Mouse (Mus musculus) gastrocnemius, postnatal 4 days (tissue): ENCODE data around the gene Tax1bp3. TPM values are rescaled to one million over a fixed set of nuclear protein-coding genes. Genes with fewer than 3 reads are reported as not detected.
A peak's percentile ranks its signal among the peaks of the same experiment; 100 is the strongest.

Experiments
- DNase-seq, 2 experiments: peaks; one replicate each; pipeline ENCODE4 v3.0.0; 2021 to 2022; ENCODE audit warnings: low spot score in 2 of 2, mixed read lengths in 2 of 2
- long read RNA-seq, 2 experiments: library from polyadenylated mRNA; stranded (forward); transcript quantifications; one replicate each; pipeline ENCODE4 v2.0.0; 2021
- total RNA-seq, 2 experiments: library from RNA; stranded (reverse); gene quantifications; 2 replicates each; pipeline ENCODE4 v1.2.3; 2021

Gene Tax1bp3
- total RNA-seq, result 10 to 100 TPM; 52.8 to 57.5 TPM
- long read RNA-seq, experiment 1, transcript Tax1bp3-201 (4 exons, 1,523 nt), result major isoform, 48 of 51 reads
- long read RNA-seq, experiment 1, partial matches to known transcripts, result 1 of 51 reads
- long read RNA-seq, experiment 1, other reads (novel, unspliced or antisense), result 2 of 51 reads
- long read RNA-seq, experiment 2, transcript Tax1bp3-201 (4 exons, 1,523 nt), result major isoform, 46 of 51 reads
- long read RNA-seq, experiment 2, partial matches to known transcripts, result 1 of 51 reads
- long read RNA-seq, experiment 2, other reads (novel, unspliced or antisense), result 4 of 51 reads

DNA sequence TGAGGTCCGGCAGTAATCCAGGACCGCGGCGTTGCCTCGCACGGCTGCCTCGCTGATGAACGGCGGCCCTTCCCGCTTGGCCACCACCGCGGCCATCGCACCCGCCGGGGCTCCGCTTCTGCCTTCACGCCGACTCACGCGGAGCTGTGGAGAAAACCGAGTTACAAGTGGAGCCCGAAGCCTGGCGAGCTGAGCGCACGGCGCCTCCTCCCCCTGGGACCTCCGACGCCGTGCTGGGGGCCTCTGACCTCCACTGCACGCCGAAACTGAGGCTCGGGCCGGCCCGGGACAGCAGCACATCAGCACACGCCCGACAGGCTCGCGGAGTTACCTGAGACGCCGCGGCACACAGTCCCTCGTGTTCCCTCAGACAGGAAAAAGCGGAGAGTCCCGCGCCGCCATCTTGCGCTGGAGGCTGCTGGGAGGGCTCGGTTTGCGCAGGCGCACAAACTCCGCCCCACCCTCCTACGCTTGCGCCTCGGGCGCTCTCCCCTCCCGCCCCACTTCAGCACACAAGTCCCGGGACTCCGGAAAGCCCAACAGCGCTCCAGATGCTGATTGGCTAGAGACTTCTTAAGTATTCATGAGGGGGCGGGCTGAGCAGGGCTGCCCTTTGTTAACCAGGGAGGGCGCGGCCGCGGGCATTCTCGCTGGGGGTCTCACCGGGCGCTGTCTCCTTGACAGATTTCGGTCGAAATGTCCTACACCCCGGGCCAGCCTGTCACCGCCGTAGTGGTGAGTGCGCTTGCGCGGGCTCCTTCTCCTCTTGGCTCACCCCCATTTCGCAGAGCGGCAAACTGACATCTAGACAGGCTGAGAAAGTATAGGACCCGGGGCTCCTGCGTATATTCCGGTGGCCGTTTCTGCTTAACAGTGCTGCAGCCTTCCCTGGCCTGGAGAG, at the start of gene Tax1bp3, which contains the start of gene Emc6:
Tax1bp3 (plus strand) TSS at position 476 of the 901 bp plus-strand sequence.
Emc6 (minus strand) TSS at position 430 of the 901 bp plus-strand sequence.
- DNase-seq, result peak; percentile 93 to 97

DNA sequence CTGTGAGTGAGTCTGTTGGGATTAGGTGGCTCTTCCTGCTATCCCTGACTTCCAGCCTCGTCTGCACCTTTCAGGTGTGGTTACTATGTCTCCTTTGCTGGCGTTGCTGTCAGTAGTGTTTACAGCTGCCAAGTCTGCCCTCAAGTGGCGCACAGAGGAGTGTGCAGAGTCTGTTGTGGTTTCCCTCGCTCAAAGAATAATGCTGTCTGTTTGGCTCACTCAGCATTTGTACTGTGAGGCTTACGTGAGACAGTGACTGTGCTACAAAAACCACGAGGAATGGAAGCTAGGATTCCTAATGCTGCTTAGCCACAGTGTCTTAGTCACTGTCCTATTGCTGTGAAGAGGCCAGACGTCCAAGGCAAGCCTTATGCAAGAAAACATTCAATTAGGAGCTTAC, 45.9 kb upstream of the Tax1bp3 start:
- DNase-seq, result no peak

- DNase-seq, result no peak
Observed at GRCm38 (mm10) chr11:73132999-73133398, 43.9 kb upstream of the Tax1bp3 start.

DNA sequence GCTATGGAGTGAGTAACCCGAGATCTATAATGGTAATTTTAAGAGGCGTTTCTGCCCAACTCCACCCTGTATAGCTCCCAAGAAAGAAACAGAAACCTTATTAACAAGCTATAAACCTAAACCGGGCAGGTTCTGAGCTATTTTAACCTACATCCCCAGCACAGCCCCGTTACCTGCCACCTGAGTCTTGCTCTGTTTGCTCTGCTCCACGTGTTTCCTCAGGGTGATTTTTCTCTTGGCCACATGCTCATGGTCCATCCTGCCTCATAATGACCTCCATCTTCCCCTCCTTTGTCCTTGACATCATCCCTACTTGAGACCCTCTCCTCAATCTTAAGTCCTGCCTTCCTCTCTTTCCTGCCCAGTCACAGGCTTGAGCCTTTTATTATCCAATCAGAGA, 42.7 kb upstream of the Tax1bp3 start:
- DNase-seq, result no peak

GRCm38 (mm10) chr11:73136587-73136986, 40.3 kb upstream of the Tax1bp3 start:
- no peak for DNase-seq

- no peak for DNase-seq
Observed at GRCm38 (mm10) chr11:73137116-73137515, 39.8 kb upstream of the Tax1bp3 start.

- peak; percentile 92 to 94 for DNase-seq
Observed at GRCm38 (mm10) chr11:73137591-73138501, 39.0 kb upstream of the Tax1bp3 start, which contains the start of gene Haspin. Haspin (minus strand) TSS chr11:73138294.

- no peak for DNase-seq
Observed at GRCm38 (mm10) chr11:73144261-73144681, 32.6 kb upstream of the Tax1bp3 start.

DNA sequence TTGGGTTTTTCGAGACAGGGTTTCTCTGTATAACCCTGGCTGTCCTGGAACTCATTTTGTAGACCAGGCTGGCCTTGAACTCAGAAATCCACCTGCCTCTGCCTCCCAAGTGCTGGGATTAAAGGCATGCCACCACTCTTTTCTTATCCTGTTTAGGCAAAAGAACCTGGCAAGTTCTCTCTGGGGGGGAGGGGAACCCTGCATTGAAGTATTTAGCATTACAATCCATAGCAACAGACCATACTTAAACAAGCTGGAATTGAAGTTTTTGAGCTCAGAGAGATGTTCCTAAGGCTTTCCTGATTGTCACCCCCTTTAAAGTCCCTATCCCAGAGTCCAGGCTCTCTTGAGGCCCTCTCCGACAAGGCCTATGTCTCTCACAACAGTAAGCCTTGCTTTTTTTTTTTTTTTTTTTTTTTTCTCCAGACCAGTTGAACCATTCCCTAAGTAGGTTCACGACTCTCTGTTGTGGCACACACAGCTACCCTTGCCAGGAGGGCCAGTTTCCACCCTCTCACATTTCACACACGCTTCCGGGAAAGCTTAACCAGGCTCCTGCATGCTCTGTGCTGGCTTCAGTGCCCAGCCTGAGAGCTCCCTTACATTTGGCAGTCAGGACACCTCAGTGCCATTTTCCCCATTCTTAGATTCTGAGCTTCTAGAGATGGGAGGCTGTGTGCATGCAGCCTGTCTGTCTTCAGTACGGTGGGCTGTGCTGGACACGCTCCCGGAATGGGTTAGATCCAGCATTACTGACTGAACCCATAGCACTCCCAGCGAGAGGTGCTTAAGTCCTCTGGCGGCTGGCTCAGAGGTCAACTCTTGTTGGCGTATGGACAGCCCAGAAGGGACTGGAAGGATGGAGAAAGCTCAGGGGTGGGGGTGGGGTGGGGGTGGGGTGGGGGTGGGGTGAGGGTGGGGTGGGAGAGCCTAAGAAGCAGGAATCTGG, 30.6 kb upstream of the Tax1bp3 start:
- DNase-seq, result no peak

- DNase-seq, result no peak
Observed at GRCm38 (mm10) chr11:73146975-73147365, 29.9 kb upstream of the Tax1bp3 start.

DNA sequence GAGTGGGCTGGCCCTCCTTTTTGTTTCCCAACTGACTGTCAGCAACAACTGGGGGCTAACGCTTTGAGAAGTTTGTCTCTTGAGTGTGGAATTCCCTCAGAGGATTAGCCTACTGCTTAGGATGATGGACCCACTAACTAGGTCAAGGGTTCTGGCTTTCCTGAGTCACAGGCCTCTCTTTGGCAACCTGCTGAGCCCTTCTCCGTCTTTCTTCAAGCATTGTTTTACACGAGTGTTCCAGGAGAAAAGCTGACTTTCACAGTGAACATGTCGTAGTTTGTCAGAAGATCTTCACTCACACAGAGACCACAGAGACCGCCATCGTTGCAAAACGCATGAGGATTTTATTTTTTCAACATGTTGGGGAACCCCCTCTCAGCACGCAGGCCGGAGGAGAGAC, 28.7 kb upstream of the Tax1bp3 start:
- no peak for DNase-seq

- DNase-seq, result no peak
Observed at GRCm38 (mm10) chr11:73155071-73155470, 21.8 kb upstream of the Tax1bp3 start.

GRCm38 (mm10) chr11:73159957-73160810, 16.7 kb upstream of the Tax1bp3 start, which contains the start of gene P2rx5:
P2rx5 (plus strand) TSS chr11:73160421.
- DNase-seq, result peak in 1 of 2 experiments; percentile 61

DNA sequence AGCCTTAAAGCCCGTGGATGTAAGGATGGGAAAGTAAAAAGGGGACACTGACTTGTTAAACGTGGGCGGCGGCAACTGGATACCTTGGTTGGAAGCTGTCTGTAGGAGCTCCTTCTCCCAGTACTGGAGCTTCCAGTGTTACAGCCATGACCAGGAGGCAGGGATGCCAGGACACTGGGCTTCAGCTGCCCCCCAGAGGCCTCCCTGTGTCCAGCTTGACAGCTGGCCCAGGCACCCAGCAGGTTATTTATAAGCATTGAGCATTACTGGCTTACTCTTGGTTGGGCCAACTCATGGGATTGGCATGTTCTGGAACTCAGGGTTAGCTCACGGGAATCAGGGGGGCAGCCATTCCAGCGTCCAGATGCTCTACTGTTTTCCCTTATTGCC, 16.1 kb upstream of the Tax1bp3 start:
- DNase-seq, result peak in 1 of 2 experiments; percentile 41

DNA sequence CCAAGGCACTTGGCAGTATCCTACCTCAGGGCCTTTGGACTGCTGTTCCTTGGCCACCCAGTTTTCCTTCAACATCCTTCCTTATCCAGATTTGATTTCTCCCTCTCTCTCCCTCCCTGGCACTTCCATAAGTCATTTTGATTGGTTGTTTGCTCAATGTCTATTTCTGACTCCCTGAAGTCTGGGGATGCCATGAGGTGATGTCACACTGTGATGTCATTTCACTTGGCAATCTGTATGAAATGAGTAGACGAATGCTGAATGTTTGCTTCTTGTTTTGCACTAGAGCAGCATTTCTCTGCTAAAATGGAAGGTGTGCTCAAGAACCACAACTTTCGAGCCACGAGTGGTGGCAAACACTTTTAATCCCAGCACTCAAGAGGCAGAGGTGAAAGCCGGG, 15.3 kb upstream of the Tax1bp3 start:
- no peak for DNase-seq

GRCm38 (mm10) chr11:73162284-73162683, 14.6 kb upstream of the Tax1bp3 start:
- DNase-seq, result no peak

DNA sequence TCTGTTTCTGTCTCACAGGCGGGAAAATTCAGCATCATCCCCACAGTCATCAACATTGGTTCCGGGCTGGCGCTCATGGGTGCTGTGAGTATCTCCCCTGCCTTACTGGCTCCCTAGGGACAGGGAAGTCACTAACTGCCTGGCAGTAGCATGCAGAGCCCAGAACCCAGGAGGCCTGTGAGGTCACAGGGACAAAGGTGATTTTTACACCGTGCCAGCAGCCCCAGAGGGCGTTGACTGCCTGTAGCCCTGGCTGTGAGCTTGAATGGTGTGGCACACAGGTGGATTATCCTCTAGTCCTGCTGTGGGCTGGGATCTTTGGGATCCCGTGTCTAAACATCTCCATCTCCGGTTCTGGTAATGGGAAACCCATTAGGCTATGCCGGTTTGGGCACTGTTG, 8.8 kb upstream of the Tax1bp3 start:
- no peak for DNase-seq

- DNase-seq, result no peak
Observed at GRCm38 (mm10) chr11:73168576-73168975, 8.3 kb upstream of the Tax1bp3 start.

DNA sequence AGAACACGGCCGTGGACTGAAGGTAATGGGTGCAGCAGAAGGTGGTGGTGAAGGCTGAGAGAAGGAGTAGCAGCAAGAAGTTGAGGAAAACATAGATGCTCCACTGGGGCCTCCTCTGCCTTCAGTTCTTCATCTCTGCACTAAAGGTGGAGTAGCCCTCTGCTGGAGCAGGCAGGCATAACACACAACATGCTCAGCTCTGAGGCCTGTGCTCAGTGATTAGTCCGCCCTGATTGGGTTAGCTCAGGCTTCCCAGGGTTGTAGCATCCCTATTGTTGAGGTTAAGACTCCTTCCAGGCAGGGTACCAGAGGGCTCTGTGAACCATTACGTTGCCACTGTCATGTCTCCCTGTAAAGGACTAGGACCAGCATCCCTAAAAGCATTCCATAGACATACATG, 7.7 kb upstream of the Tax1bp3 start:
- DNase-seq, result peak in 1 of 2 experiments; percentile 62
